Comparison of ENCODE assay signal across 8 mouse cellular contexts in genomic region chr5:123618558-123618957, GRCm38 (mm10). TPM values are rescaled to one million over a fixed set of nuclear protein-coding genes. Genes with fewer than 3 reads are reported as not detected.
DNase-seq lines count a peak whose midpoint lies in the region; ATAC-seq lines count a peak whose summit lies in the region.

No protein-coding gene starts in this region.

- ATAC-seq in intestine, embryonic 14.5 days (replicated peaks; ENCODE audit: low FRiP score, low TSS enrichment, low read depth) = no peak
- ATAC-seq in intestine, embryonic 16.5 days = no peak
- ATAC-seq in forebrain, embryonic 15.5 days (replicated peaks) = no peak

- no peaks in the 10 kb centered on the region for H3K9me3 ChIP-seq in intestine, embryonic 14.5 days (ENCODE audit: control insufficient read depth, low read length)
- H3K9me3 ChIP-seq in intestine, embryonic 16.5 days (ENCODE audit: control insufficient read depth, low read length) = no peaks in the 10 kb centered on the region
- no peaks in the 10 kb centered on the region for H3K9me3 ChIP-seq in forebrain, embryonic 15.5 days

- no peak overlapping the region for H3K4me3 ChIP-seq in intestine, embryonic 14.5 days (ENCODE audit: low read depth, low read length)
- H3K4me3 ChIP-seq in intestine, embryonic 16.5 days (ENCODE audit: low read length) = no peak overlapping the region
- H3K4me3 ChIP-seq in forebrain, embryonic 15.5 days = no peak overlapping the region

- WGBS in intestine, embryonic 14.5 days = 77% methylated on average over 2 of the region's 2 CpGs
- WGBS in intestine, embryonic 16.5 days = 80% methylated on average over 2 of the region's 2 CpGs
- 57% methylated on average over 2 of the region's 2 CpGs for WGBS in forebrain, embryonic 15.5 days

- H3K27me3 ChIP-seq in intestine, embryonic 14.5 days (replicated peaks; ENCODE audit: control insufficient read depth, insufficient read depth, low read length) = no peaks in the 10 kb centered on the region
- H3K27me3 ChIP-seq in intestine, embryonic 16.5 days (replicated peaks; ENCODE audit: control insufficient read depth, insufficient read depth, low read length) = no peaks in the 10 kb centered on the region
- H3K27me3 ChIP-seq in forebrain, embryonic 15.5 days = no peaks in the 10 kb centered on the region

- H3K4me2 ChIP-seq in intestine, embryonic 14.5 days (ENCODE audit: low read length) = no peak overlapping the region
- H3K4me2 ChIP-seq in intestine, embryonic 16.5 days (ENCODE audit: low read depth, low read length) = no peak overlapping the region
- H3K4me2 ChIP-seq in forebrain, embryonic 15.5 days (replicated peaks) = no peak overlapping the region

- peak; percentile 69 for DNase-seq in intestine, embryonic 14.5 days (ENCODE audit: low spot score)
- DNase-seq in spleen, postnatal 10 days (ENCODE audit: low spot score in 2 of 2) = peak; percentile 21 to 57
- DNase-seq in spleen, postnatal 4 days (ENCODE audit: low spot score in 2 of 2) = no peak
- peak; percentile 25 for DNase-seq in embryo, embryonic 11 days
- peak; percentile 27 to 42 for DNase-seq in thymus, postnatal 36 days
- DNase-seq in gastrocnemius, postnatal 10 days = no peak

- H3K4me1 ChIP-seq in intestine, embryonic 14.5 days (replicated peaks; ENCODE audit: control insufficient read depth, insufficient read depth, low read length) = no peaks in the 10 kb centered on the region
- no peaks in the 10 kb centered on the region for H3K4me1 ChIP-seq in intestine, embryonic 16.5 days (ENCODE audit: control insufficient read depth, insufficient read depth, low read length)
- H3K4me1 ChIP-seq in forebrain, embryonic 15.5 days = no peaks in the 10 kb centered on the region

- H3K27ac ChIP-seq in intestine, embryonic 14.5 days (ENCODE audit: low read depth) = no peak overlapping the region
- no peak overlapping the region for H3K27ac ChIP-seq in intestine, embryonic 16.5 days (ENCODE audit: low read length)
- no peak overlapping the region for H3K27ac ChIP-seq in forebrain, embryonic 15.5 days (replicated peaks)

- peaks cover 65% of the 10 kb centered on the region for H3K36me3 ChIP-seq in intestine, embryonic 14.5 days (ENCODE audit: control insufficient read depth, insufficient read depth, low read length)
- peaks cover 12% of the 10 kb centered on the region for H3K36me3 ChIP-seq in intestine, embryonic 16.5 days (ENCODE audit: control insufficient read depth, insufficient read depth, low read length)
- peaks cover 75% of the 10 kb centered on the region for H3K36me3 ChIP-seq in forebrain, embryonic 15.5 days

- no peak overlapping the region for H3K9ac ChIP-seq in intestine, embryonic 14.5 days (ENCODE audit: low read length)
- H3K9ac ChIP-seq in intestine, embryonic 16.5 days (ENCODE audit: low read depth, low read length) = no peak overlapping the region
- no peak overlapping the region for H3K9ac ChIP-seq in forebrain, embryonic 15.5 days (replicated peaks)

RNA-seq across cellular contexts. Expression of gene Vps33a, which starts 45.7 kb away (rescaled TPM):
- 28.9 and 29.9 TPM in 2 replicates for polyA plus RNA-seq in intestine, embryonic 14.5 days (2014; fragmentation: Nextera tagmentation; extraction: Ambion mirVana)
- 31.6 and 33.5 TPM in 2 replicates for polyA plus RNA-seq in intestine, embryonic 16.5 days (2015; fragmentation: Nextera tagmentation; extraction: Ambion mirVana)
- polyA plus RNA-seq in forebrain, embryonic 15.5 days (2015; fragmentation: Nextera tagmentation; extraction: Ambion mirVana) = 41.2 and 42.3 TPM in 2 replicates
- total RNA-seq in gastrocnemius, postnatal 10 days (2021) = 10 to 100 TPM; 23.3 to 26.6 TPM

Comparison
In these comparisons a context has a peak if more than half of its experiments do, and no peak if none do; other contexts are left out.
1. DNase-seq: peak in intestine, embryonic 14.5 days (single experiment), spleen, postnatal 10 days (2 of 2), embryo, embryonic 11 days (single experiment) and thymus, postnatal 36 days (2 of 2); none in spleen, postnatal 4 days (0 of 2) and gastrocnemius, postnatal 10 days (single experiment).